Comparison of ENCODE assay signal across 8 mouse cellular contexts in the genomic region with DNA sequence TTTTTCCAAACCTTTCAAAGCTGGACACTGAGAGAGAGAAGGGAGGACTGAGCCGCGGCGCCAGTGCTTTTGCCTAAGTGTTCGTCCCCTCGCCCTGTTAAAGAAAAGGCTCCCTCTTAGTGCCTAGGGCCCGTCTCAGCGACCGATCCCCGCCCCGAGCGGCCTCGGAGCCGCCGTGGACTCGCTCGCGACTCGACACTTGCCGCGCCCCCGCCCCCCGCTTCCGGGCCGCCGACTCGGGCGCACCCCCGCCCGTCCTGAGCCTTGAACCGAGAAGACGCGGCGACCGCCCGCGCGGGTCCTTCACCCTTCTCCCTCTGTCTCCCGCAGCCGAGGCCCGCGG. TPM values are rescaled to one million over a fixed set of nuclear protein-coding genes. Genes with fewer than 3 reads are reported as not detected.
DNase-seq lines count a peak whose midpoint lies in the region; ATAC-seq and TF ChIP-seq lines count a peak whose summit lies in the region.

No protein-coding gene starts in this region.

- no peak for DNase-seq in gastrocnemius, adult 2 months
- DNase-seq in gastrocnemius, adult 18-20 months (ENCODE audit: low spot score), result no peak
- no peak for DNase-seq in thymus, adult 2 months
- no peak for DNase-seq in thymus, postnatal 36 days
- DNase-seq in liver, embryonic 11.5 days (ENCODE audit: low spot score), result no peak
- no peak for DNase-seq in stomach, postnatal 0 days (ENCODE audit: low spot score)
- DNase-seq in natural killer cell, adult 2 months (ENCODE audit: low spot score in 2 of 2), result no peak
- no peak for DNase-seq in cerebellum, adult 8-10 months

- peak overlapping the region; percentile 90 for H3K9ac ChIP-seq in liver, embryonic 11.5 days (ENCODE audit: low read depth, low read length)
- H3K9ac ChIP-seq in stomach, postnatal 0 days (ENCODE audit: low read length), result peak overlapping the region; percentile 88

- peak overlapping the region; percentile 66 for H3K4me2 ChIP-seq in liver, embryonic 11.5 days
- H3K4me2 ChIP-seq in stomach, postnatal 0 days (replicated peaks; ENCODE audit: low read depth), result peak overlapping the region; percentile 61

- TF ChIP-seq POLR2A in thymus, adult 2 months (IDR thresholded peaks at IDR 0.05; ENCODE audit: control insufficient read depth, extremely low read depth, insufficient read depth, low read length, poor library complexity), result no peak

- TF ChIP-seq EP300 in stomach, postnatal 0 days (optimal IDR thresholded peaks at IDR 0.05), result no peak

- H3K36me3 ChIP-seq in thymus, adult 2 months (ENCODE audit: control insufficient read depth, insufficient read depth, low read length), result peaks cover 18% of the 10 kb centered on the region; the same call in 1 of the 2 replicates
- peaks cover 3% of the 10 kb centered on the region; the same call in 1 of the 2 replicates for H3K36me3 ChIP-seq in liver, embryonic 11.5 days (ENCODE audit: control insufficient read depth, insufficient read depth, low read length)
- H3K36me3 ChIP-seq in stomach, postnatal 0 days (ENCODE audit: control insufficient read depth, insufficient read depth, low read length), result no peaks in the 10 kb centered on the region

- no peak for TF ChIP-seq CTCF in gastrocnemius, adult 2 months (IDR thresholded peaks at IDR 0.05)
- no peak for TF ChIP-seq CTCF in thymus, adult 2 months (IDR thresholded peaks at IDR 0.05; ENCODE audit: borderline replicate concordance, control insufficient read depth, extremely low read depth, insufficient read depth, low read length, poor library complexity)
- no peak for TF ChIP-seq CTCF in stomach, postnatal 0 days (IDR thresholded peaks at IDR 0.05; ENCODE audit: low read depth)

- H3K4me1 ChIP-seq in thymus, adult 2 months (replicated peaks; ENCODE audit: control insufficient read depth, insufficient read depth, low read length), result peaks cover 4% of the 10 kb centered on the region
- H3K4me1 ChIP-seq in liver, embryonic 11.5 days (replicated peaks; ENCODE audit: control insufficient read depth, insufficient read depth, low read length), result peaks cover 8% of the 10 kb centered on the region; the same call in 1 of the 2 replicates
- H3K4me1 ChIP-seq in stomach, postnatal 0 days (replicated peaks; ENCODE audit: control insufficient read depth, insufficient read depth), result peaks cover 8% of the 10 kb centered on the region

- H3K9me3 ChIP-seq in liver, embryonic 11.5 days (ENCODE audit: control insufficient read depth, low read length), result no peaks in the 10 kb centered on the region
- no peaks in the 10 kb centered on the region for H3K9me3 ChIP-seq in stomach, postnatal 0 days (ENCODE audit: control insufficient read depth, low read length)

- WGBS in thymus, adult 2 months, result under 1% methylated on average over 41 of the region's 41 CpGs
- WGBS in liver, embryonic 11.5 days, result 0% methylated on average over 35 of the region's 41 CpGs
- under 1% methylated on average over 29 of the region's 41 CpGs for WGBS in stomach, postnatal 0 days

- no peaks in the 10 kb centered on the region for H3K27me3 ChIP-seq in thymus, adult 2 months (ENCODE audit: control insufficient read depth, insufficient read depth, low read length)
- H3K27me3 ChIP-seq in liver, embryonic 11.5 days (replicated peaks; ENCODE audit: control insufficient read depth, insufficient read depth, low read length), result 0 out of 2 replicates have a peak, but pooled peaks cover 3% of the 10 kb centered on the region
- no peaks in the 10 kb centered on the region for H3K27me3 ChIP-seq in stomach, postnatal 0 days (ENCODE audit: control insufficient read depth, insufficient read depth, low read length)

- ATAC-seq in liver, embryonic 11.5 days (replicated peaks; ENCODE audit: low FRiP score), result peak; percentile 62
- no peak; the same call in 1 of the 2 replicates for ATAC-seq in stomach, postnatal 0 days (ENCODE audit: low FRiP score, low TSS enrichment)

- H3K27ac ChIP-seq in gastrocnemius, adult 2 months, result peak overlapping the region; percentile 96
- H3K27ac ChIP-seq in thymus, adult 2 months (ENCODE audit: control insufficient read depth, insufficient read depth, low read length), result peak overlapping the region; percentile 80
- peak overlapping the region; percentile 87 for H3K27ac ChIP-seq in liver, embryonic 11.5 days (ENCODE audit: low read depth, low read length)
- peak overlapping the region; percentile 99 for H3K27ac ChIP-seq in stomach, postnatal 0 days (replicated peaks)

- H3K4me3 ChIP-seq in gastrocnemius, adult 2 months, result peak overlapping the region; percentile 79
- peak overlapping the region; percentile 83 for H3K4me3 ChIP-seq in thymus, adult 2 months (ENCODE audit: control insufficient read depth, insufficient read depth, low read length)
- H3K4me3 ChIP-seq in liver, embryonic 11.5 days (ENCODE audit: low read depth, low read length), result peak overlapping the region; percentile 88
- H3K4me3 ChIP-seq in stomach, postnatal 0 days (ENCODE audit: low read depth, low read length), result peak overlapping the region; percentile 82

- intact Hi-C loops in gastrocnemius, adult 2 months (cut with DNase I), result loop anchor here (2.0 to 5.0 kb wide), 5 partner anchors 75 to 190 kb away; partner anchors contain the start of genes Chmp3, Reep1 and Rmnd5a

RNA-seq across cellular contexts. Expression of gene Kdm3a, which starts 0.3 kb away (rescaled TPM):
- total RNA-seq in gastrocnemius, adult 2 months (2021), result 10 to 100 TPM; 11.8 to 12.1 TPM
- 10 to 100 TPM; 10.2 to 12.5 TPM for total RNA-seq in gastrocnemius, adult 18-20 months (2021)
- 39.9 and 43.5 TPM in 2 replicates for polyA plus RNA-seq in thymus, adult 2 months (2012; rRNA removed)
- 28.9 and 31.6 TPM in 2 replicates for polyA plus RNA-seq in liver, embryonic 11.5 days (2014; fragmentation: Nextera tagmentation; extraction: Ambion mirVana)
- polyA plus RNA-seq in stomach, postnatal 0 days (2015; fragmentation: Nextera tagmentation; extraction: Ambion mirVana), result 14.1 and 14.2 TPM in 2 replicates
